Mouse (Mus musculus) midbrain, embryonic 12.5 days (tissue): ENCODE data around the gene Oscp1. TPM values are rescaled to one million over a fixed set of nuclear protein-coding genes. Genes with fewer than 3 reads are reported as not detected.
A peak's percentile ranks its signal among the peaks of the same experiment; 100 is the strongest.

Source experiments
- ATAC-seq: fragments of 200-750 bp; cut with Nextera tagmentation; 2 replicates; pipeline ENCODE4 v1.8.0; 2017; ENCODE audit warnings: low read depth, moderate TSS enrichment, moderate library complexity; ENCODE audit not compliant: low FRiP score
- H3K27ac ChIP-seq: fragments of 300-500 bp; sonication (generic); replicated peaks from 2 replicates; pipeline ENCODE4 v1.5.1; 2016; ENCODE audit warnings: mild to moderate bottlenecking
- H3K27me3 ChIP-seq: fragments of 300-500 bp; sonication (generic); 2 replicates; pipeline ENCODE4 v1.6.1; 2016; ENCODE audit warnings: mild to moderate bottlenecking
- H3K36me3 ChIP-seq: fragments of 300-500 bp; sonication (generic); 2 replicates; pipeline ENCODE4 v1.6.1; 2016
- H3K4me1 ChIP-seq: fragments of 300-500 bp; sonication (generic); 2 replicates; pipeline ENCODE4 v1.6.1; 2016
- H3K4me2 ChIP-seq: fragments of 300-500 bp; sonication (generic); replicated peaks from 2 replicates; pipeline ENCODE4 v1.6.1; 2016; ENCODE audit warnings: mild to moderate bottlenecking, moderate library complexity
- H3K4me3 ChIP-seq: fragments of 300-500 bp; sonication (generic); 2 replicates; pipeline ENCODE4 v1.5.1; 2016; ENCODE audit warnings: mild to moderate bottlenecking
- H3K9ac ChIP-seq: fragments of 300-500 bp; sonication (generic); replicated peaks from 2 replicates; pipeline ENCODE4 v1.6.1; 2016; ENCODE audit warnings: mild to moderate bottlenecking, moderate library complexity
- H3K9me3 ChIP-seq: fragments of 300-500 bp; sonication (generic); 2 replicates; pipeline ENCODE4 v1.6.1; 2016; ENCODE audit warnings: mild to moderate bottlenecking
- WGBS: fragments of 180-500 bp; shearing (Covaris S2); methylation state at CpG from one replicate; pipeline ENCODE4 v1.1.7; 2016; 5-methylcytosine and 5-hydroxymethylcytosine counted together
- polyA plus RNA-seq: library from polyadenylated mRNA; unstranded; fragments of >200 nt; fragmentation: Nextera tagmentation; extraction: Ambion mirVana; gene quantifications from 2 replicates; pipeline ENCODE4 v1.2.1, GENCODE M21; 2016

Oscp1 gene
- polyA plus RNA-seq, 1 experiment from 2014 or later, result 31.6 TPM

DNA sequence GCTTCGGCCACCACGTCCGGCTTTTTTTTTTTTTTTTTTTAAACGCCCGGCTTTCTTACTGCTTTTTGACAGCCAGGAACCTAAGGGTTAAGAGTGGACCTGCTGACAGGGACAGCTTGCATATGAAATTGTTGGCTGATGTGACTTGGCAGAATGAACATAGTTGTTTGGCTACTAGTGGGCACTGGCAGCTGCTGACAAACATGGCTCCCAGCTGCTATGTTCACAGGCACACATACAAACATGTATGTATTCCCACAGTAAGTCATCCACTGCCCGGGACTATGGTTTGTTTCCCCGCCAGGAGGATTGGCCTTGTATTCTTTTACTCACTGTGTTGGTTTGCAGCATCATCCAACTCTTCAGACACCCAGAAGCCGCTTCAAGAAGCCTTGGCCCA, 58.8 kb downstream of the Oscp1 start:
- Histone ChIP-seq H3K36me3 (peaks cover 16% of the 10 kb centered on the region), H3K27ac (no peak overlapping the region), H3K9ac (no peak overlapping the region), H3K27me3 (no peaks in the 10 kb centered on the region), H3K4me1 (peaks cover 5% of the 10 kb centered on the region; the same call in 1 of the 2 replicates), H3K4me2 (no peak overlapping the region), H3K4me3 (no peak overlapping the region), H3K9me3 (peaks cover 7% of the 10 kb centered on the region)
- 86% methylated on average over 8 of the region's 8 CpGs for whole genome bisulfite sequencing
- no peak for ATAC-seq

DNA sequence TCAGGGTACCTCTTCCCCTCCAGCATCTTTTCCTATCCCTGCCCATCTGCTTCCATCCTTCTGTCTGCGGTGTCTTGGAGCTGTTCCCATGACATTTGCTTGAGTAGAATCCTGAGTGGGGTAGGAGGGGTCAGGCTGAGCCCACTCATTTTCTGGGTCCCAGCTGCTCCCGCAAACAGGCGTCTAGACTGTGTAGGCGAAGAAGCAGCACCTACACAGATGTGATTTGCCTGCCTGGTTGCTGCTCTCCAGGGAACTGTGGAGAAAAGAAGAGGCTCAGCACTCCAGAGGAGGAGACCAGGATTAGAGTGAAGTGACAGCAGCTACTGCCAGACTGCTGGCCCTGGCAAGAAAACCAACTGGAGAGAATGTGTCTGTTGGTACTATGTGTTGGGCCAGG, 60.3 kb downstream of the Oscp1 start:
- no peak for ATAC-seq
- Histone ChIP-seq H3K4me2 (no peak overlapping the region), H3K4me1 (peaks cover 5% of the 10 kb centered on the region; the same call in 1 of the 2 replicates), H3K9ac (no peak overlapping the region), H3K36me3 (peaks cover 18% of the 10 kb centered on the region), H3K27me3 (no peaks in the 10 kb centered on the region), H3K9me3 (peaks cover 7% of the 10 kb centered on the region), H3K4me3 (no peak overlapping the region), H3K27ac (no peak overlapping the region)
- 90% methylated on average over 4 of the region's 4 CpGs for WGBS

DNA sequence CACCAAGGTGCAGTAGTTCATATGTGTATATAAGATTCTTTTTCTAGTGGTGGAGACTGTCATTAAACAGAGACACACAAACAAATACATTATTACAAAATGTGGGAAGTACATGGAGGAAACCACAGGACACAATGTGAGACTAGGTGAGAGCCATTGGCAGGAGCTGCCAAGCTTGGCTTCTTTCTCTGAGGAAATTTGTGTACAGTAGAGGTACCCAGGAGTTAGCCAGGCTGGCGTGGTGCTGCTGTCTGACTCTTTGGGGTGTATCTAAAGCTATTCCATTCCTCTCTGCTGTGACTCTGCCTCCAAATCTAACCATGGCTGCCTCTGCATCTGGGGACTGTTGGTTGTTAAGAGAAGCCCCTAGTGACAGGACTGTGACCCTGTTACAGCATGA, 60.7 kb downstream of the Oscp1 start:
- no peak for ATAC-seq
- H3K4me2 ChIP-seq, result no peak overlapping the region
- no peak overlapping the region for H3K9ac ChIP-seq
- peaks cover 5% of the 10 kb centered on the region; the same call in 1 of the 2 replicates for H3K4me1 ChIP-seq
- H3K36me3 ChIP-seq, result peaks cover 22% of the 10 kb centered on the region
- H3K9me3 ChIP-seq, result peaks cover 7% of the 10 kb centered on the region
- 92% methylated on average over 1 of the region's 1 CpGs for WGBS
- no peaks in the 10 kb centered on the region for H3K27me3 ChIP-seq
- no peak overlapping the region for H3K27ac ChIP-seq
- no peak overlapping the region for H3K4me3 ChIP-seq

DNA sequence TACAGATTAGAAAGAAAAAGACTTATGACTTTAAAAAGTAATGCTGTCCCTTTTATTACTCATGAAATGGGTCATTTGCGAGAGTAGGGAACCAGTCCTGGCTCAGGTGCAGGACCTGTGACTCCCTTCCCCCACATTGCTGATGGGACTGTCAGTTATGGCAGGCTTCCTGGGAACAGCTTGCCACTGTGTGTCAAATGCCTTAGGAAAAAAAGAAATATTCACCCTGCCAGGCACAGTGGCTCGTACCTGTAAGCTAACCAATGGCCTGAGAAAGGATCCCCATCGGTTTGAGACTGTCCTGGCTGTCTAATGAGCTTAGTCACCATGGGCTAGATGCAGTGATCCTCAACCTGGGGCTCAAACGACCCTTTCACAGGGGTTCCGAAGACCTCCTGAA, 61.7 kb downstream of the Oscp1 start:
- H3K4me1 ChIP-seq, result peaks cover 5% of the 10 kb centered on the region; the same call in 1 of the 2 replicates
- ATAC-seq, result no peak
- WGBS, result 91% methylated on average over 5 of the region's 5 CpGs

DNA sequence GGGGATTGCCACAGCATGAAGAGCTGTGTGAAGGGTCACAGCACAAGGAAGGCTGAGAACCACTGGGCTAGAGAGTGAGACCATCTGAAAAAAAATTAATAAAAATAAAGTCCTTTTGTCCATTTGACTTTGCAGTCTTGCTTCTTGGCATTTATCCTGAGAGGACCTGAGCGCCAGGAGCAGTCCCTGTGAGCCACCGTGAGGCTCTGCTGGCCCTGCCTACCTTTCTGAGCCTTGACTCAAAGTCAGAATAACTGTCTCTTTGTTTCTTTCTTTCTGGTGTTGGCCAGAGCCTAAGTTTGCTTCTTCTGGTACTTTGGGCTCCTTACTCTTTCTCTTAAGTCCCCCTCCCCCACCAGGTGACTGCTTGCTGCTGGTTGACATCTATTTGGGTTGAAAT, 62.1 kb downstream of the Oscp1 start:
- no peak overlapping the region for H3K9ac ChIP-seq
- no peak overlapping the region for H3K27ac ChIP-seq
- no peak overlapping the region for H3K4me3 ChIP-seq
- 93% methylated on average over 2 of the region's 2 CpGs for WGBS
- ATAC-seq, result no peak
- H3K4me2 ChIP-seq, result no peak overlapping the region
- no peaks in the 10 kb centered on the region for H3K27me3 ChIP-seq
- H3K36me3 ChIP-seq, result peaks cover 34% of the 10 kb centered on the region
- H3K4me1 ChIP-seq, result peaks cover 5% of the 10 kb centered on the region; the same call in 1 of the 2 replicates
- H3K9me3 ChIP-seq, result peaks cover 7% of the 10 kb centered on the region

More for the DNA sequence above, 61.7 kb downstream of the Oscp1 start:
- Histone ChIP-seq H3K27me3 (no peaks in the 10 kb centered on the region), H3K36me3 (peaks cover 30% of the 10 kb centered on the region), H3K4me3 (no peak overlapping the region), H3K4me2 (no peak overlapping the region), H3K9ac (no peak overlapping the region), H3K27ac (no peak overlapping the region), H3K9me3 (peaks cover 7% of the 10 kb centered on the region)

DNA sequence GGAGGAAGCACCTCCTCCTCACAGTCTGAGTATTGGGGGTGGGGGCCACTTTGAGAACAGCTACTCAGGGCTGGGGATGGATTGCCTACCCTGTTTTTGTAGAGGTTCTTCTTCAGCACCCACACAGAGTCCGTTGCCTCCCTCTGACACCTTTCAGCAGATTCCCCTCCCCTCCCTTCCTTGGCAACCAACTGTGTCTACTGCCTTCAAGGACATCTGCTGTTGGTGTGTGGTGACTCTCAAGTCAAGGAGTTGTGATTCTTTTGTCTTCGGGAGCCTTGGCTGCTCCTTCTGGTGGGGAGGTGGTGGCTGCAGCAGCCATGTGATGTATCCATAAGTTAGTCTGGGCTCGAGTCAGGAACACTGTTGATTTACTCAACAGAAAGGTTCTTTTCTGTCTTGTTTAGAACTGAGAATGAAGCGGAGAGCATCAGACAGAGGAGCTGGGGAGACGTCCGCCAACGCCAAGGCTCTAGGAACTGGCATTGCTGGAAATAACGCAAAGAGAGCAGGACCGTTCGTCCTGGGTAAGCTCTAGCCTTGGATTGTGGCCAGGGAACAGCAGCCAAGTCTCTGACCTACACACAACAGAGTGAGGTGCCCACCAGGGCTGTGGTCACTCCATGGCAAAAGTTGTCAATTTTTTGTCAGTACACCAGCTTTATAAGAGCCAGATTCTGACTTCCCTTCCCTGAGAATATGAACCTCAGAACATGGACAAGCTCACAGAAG, 65.1 kb downstream of the Oscp1 start:
- WGBS, result 88% methylated on average over 10 of the region's 10 CpGs
- no peak for ATAC-seq

DNA sequence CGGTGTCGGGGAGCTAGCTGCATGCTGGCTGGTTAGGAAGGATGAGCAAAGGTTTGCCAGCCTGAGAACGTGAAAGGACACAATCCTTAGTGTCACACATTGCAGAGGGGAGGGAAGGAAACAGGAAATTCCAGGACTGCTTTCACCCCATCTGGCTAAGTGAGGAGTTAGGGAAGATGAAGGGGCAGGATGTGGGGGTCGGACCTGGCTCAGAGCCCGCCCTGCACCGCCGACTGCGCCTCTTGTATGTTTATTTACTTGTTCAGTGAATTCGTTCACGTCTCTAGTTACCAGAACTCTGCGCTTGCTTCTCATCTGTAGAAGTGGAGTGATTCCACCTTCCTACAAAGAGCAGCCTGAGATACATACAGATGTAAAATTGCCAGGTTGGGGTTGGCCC, 72.1 kb downstream of the Oscp1 start:
- Histone ChIP-seq H3K4me1 (peaks cover 12% of the 10 kb centered on the region), H3K27ac (no peak overlapping the region), H3K4me2 (no peak overlapping the region), H3K4me3 (no peak overlapping the region), H3K9me3 (no peaks in the 10 kb centered on the region), H3K27me3 (no peaks in the 10 kb centered on the region), H3K9ac (no peak overlapping the region), H3K36me3 (peaks cover 66% of the 10 kb centered on the region)
- WGBS, result 81% methylated on average over 11 of the region's 11 CpGs
- ATAC-seq, result no peak

More for the DNA sequence above, 65.1 kb downstream of the Oscp1 start:
- H3K36me3 ChIP-seq, result peaks cover 50% of the 10 kb centered on the region
- H3K27me3 ChIP-seq, result no peaks in the 10 kb centered on the region
- no peak overlapping the region for H3K4me2 ChIP-seq
- no peak overlapping the region for H3K4me3 ChIP-seq
- H3K4me1 ChIP-seq, result no peaks in the 10 kb centered on the region
- H3K27ac ChIP-seq, result no peak overlapping the region
- no peak overlapping the region for H3K9ac ChIP-seq
- H3K9me3 ChIP-seq, result peaks cover 7% of the 10 kb centered on the region

DNA sequence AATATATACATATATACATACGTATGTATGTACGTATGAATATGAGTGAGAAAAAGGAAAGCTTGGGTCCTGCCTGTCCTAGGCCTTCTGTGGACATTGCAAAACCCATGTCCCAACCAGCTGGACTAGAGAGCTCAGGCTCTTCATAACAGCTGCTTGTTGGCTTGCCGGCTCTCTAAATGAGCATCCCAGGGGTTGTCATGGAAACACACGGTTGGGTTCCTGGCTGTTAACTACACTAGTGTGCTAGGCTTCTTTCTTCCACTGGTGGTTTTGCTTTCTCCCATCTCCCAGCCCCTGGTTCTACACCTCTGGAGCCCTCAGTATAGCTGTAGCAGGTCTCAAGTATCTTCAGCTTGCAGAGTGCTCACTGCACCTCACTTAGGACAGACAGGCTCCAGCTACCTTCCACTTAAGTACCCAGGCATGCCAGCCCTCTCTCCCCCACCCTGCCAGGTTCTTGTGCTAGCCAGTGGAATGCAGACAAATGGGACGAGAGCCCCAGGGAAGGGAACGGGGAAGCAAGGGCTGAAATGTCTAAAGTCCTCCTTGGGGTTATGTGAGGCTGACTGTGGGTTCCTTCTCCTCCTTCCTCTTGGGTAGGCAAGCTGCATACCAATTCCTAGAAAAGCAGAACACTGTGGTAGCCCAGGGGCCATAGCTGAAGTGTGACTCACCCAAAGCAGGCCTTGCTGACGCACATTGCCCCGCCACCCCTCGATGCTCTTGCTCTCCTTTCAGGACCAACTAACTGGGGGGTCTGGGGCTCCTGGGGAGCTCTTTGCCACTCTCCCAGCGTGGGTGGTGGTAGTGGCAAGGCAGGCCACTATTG, 73.1 kb downstream of the Oscp1 start:
- Histone ChIP-seq H3K27ac (0 out of 2 replicates have a peak overlapping the region, but pooled peaks have one; percentile 0), H3K4me2 (no peak overlapping the region), H3K9ac (no peak overlapping the region), H3K36me3 (peaks cover 67% of the 10 kb centered on the region), H3K4me3 (no peak overlapping the region), H3K27me3 (no peaks in the 10 kb centered on the region), H3K4me1 (peaks cover 12% of the 10 kb centered on the region), H3K9me3 (no peaks in the 10 kb centered on the region)
- 65% methylated on average over 10 of the region's 10 CpGs for WGBS
- ATAC-seq, result no peak

DNA sequence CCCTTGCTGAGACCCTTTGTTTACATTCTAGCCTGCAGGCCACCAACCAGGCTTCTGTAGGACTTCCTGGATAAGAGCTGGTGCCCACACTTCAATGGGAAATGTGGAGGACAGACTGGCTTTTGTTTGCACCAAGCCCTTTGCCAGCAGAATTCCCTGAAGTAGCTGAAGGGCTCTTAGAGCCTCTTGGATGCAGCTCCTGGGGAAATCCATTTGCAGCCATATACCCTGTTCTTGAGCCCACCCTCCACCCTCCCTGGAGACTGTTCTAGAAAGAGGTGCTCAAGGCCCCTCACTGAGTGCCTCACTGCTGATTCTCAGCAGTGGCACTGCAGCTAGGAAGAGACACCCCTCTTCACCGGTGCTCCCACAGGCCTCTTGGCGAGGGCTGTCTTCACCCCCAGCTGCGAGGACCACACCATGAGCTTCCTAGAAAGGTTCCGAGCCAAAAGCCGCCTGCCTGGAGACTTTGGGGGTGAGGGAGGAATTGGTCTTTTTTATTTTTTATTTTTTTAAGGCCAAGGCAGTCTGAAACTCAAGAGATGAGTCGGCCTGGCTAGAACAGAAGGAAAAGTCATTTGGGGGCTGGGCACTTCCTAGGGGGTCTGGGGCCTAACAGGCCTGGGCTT, 74.4 kb downstream of the Oscp1 start:
- no peak overlapping the region for H3K27ac ChIP-seq
- H3K4me3 ChIP-seq, result no peak overlapping the region

DNA sequence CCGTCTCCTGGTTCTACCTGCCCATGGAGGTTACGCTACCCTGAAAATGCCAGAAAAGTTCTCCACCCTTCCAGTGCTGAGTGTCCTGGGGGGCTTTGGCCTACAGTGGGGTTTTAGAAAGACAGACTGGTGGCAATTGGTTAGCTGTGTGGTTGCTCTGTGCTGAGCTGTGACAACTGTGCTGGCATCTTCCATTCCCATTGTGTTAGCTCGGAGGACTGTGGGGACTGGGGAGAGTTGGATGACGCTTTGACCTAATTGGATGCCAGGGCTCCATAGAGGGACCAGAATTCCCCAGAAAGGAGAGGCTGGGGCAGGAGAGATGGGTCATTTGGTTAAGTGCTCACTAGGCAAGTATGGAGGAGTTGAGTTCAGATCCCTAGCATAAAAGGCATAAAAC, 75.9 kb downstream of the Oscp1 start:
- H3K36me3 ChIP-seq, result peaks cover 75% of the 10 kb centered on the region
- no peak overlapping the region for H3K4me2 ChIP-seq
- no peak overlapping the region for H3K9ac ChIP-seq
- ATAC-seq, result no peak
- no peak overlapping the region for H3K27ac ChIP-seq
- no peak overlapping the region for H3K4me3 ChIP-seq
- peaks cover 12% of the 10 kb centered on the region for H3K4me1 ChIP-seq
- no peaks in the 10 kb centered on the region for H3K9me3 ChIP-seq
- WGBS, result 86% methylated on average over 4 of the region's 4 CpGs
- no peaks in the 10 kb centered on the region for H3K27me3 ChIP-seq

More for the DNA sequence above, 74.4 kb downstream of the Oscp1 start:
- Histone ChIP-seq H3K36me3 (peaks cover 75% of the 10 kb centered on the region), H3K4me2 (no peak overlapping the region), H3K4me1 (peaks cover 12% of the 10 kb centered on the region), H3K9ac (no peak overlapping the region), H3K27me3 (no peaks in the 10 kb centered on the region), H3K9me3 (no peaks in the 10 kb centered on the region)
- 84% methylated on average over 6 of the region's 6 CpGs for WGBS
- no peak for ATAC-seq

DNA sequence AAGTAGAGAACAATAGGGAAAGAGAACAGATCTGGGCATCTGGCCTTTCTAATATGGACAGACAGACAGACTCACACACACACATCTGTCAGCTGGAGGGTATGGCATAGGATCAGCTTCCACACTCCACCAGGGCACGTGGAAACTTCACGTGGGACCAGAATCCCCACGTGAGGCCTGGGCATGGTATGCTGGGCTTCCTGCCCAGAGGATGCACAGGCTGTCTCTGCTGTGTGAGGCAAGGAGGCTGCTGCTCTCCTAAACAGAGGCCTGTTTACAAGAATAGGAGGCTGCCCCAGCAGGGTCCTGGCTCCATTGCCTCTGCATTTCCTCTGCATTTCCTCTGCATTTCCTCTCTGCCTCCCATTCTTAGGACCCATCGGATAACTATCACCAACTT, 76.3 kb downstream of the Oscp1 start:
- no peak overlapping the region for H3K4me3 ChIP-seq
- H3K27me3 ChIP-seq, result no peaks in the 10 kb centered on the region
- 95% methylated on average over 4 of the region's 4 CpGs for WGBS
- peaks cover 12% of the 10 kb centered on the region for H3K4me1 ChIP-seq
- peaks cover 75% of the 10 kb centered on the region for H3K36me3 ChIP-seq
- H3K27ac ChIP-seq, result no peak overlapping the region
- no peak overlapping the region for H3K4me2 ChIP-seq
- no peaks in the 10 kb centered on the region for H3K9me3 ChIP-seq
- ATAC-seq, result no peak
- no peak overlapping the region for H3K9ac ChIP-seq

DNA sequence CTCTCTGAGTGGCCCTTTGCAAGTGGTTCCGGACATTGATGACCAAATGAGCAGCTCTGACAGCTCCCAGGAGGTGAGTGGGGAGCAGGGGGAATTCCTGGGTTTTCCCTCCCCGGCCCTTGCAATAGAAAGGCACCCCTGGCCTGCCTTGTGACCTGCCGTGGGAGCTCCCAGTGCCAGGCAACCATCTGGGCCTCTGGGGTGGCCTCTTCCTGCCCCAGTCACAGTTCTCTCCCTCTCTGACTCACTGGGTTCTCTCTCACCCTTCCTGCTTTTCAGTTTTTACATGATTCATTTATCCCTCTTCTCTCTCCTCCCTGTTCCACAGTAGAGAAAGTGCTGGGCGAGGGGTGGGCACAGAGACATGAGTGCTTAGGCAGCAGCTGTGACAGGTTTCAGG, 79.4 kb downstream of the Oscp1 start:
- ATAC-seq, result no peak
- peaks cover 71% of the 10 kb centered on the region for H3K36me3 ChIP-seq
- H3K27me3 ChIP-seq, result no peaks in the 10 kb centered on the region
- H3K9me3 ChIP-seq, result no peaks in the 10 kb centered on the region
- no peak overlapping the region for H3K4me2 ChIP-seq
- no peak overlapping the region for H3K9ac ChIP-seq
- no peak overlapping the region for H3K4me3 ChIP-seq
- H3K4me1 ChIP-seq, result no peaks in the 10 kb centered on the region
- H3K27ac ChIP-seq, result no peak overlapping the region
- 86% methylated on average over 4 of the region's 4 CpGs for WGBS
